Mouse (Mus musculus): Measurements from ENCODE around the gene Spns2. TPM values are rescaled to one million over a fixed set of nuclear protein-coding genes. Genes with fewer than 3 reads are reported as not detected.

Gene Spns2
- polyA plus RNA-seq, 1 experiment from 2014 or later, result 5.7 TPM

GRCm38 (mm10) chr11:72417376-72417775 lies 72.3 kb downstream of the Spns2 start:
- no peaks in the 10 kb centered on the region for H3K36me3 ChIP-seq (ENCODE audit: control insufficient read depth, insufficient read depth)
- no peak overlapping the region for H3K4me3 ChIP-seq (ENCODE audit: low read depth, low read length)
- WGBS (ENCODE audit: insufficient replicate concordance), result 48% methylated on average over 4 of the region's 4 CpGs
- no peaks in the 10 kb centered on the region; the same call in 1 of the 2 replicates for H3K27me3 ChIP-seq (ENCODE audit: control insufficient read depth, insufficient read depth, low read depth, low read length)
- no peak for ATAC-seq (ENCODE audit: low read depth)
- H3K9me3 ChIP-seq (replicated peaks; ENCODE audit: control insufficient read depth, low read length), result no peaks in the 10 kb centered on the region
- H3K4me1 ChIP-seq (ENCODE audit: control insufficient read depth, low read depth, low read length), result peaks cover 19% of the 10 kb centered on the region
- H3K9ac ChIP-seq (ENCODE audit: low read depth, low read length), result no peak overlapping the region
- H3K27ac ChIP-seq (ENCODE audit: low read length), result no peak overlapping the region
- H3K4me2 ChIP-seq (ENCODE audit: low read depth, low read length), result no peak overlapping the region

DNA sequence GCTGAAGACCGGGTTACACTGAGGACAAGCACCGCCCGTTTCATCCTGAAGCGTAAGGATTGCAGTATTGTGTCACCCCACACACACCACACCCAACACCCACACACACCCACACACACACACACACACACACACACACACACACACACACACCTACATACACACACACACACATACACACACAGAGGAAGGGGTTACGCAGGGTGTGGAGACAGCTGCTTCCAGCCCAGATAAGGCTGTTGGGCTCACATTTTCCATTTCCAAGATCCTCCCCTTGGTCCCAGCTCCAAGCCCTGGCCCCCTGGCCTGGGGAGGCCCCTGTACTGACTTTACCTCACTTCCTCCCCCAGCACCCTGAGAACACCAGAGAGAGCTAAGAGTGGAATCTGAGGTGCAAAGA lies 73.0 kb downstream of the Spns2 start:
- Histone ChIP-seq H3K36me3 (ENCODE audit: control insufficient read depth, insufficient read depth) (no peaks in the 10 kb centered on the region), H3K9ac (ENCODE audit: low read depth, low read length) (no peak overlapping the region), H3K4me2 (ENCODE audit: low read depth, low read length) (no peak overlapping the region), H3K4me3 (ENCODE audit: low read depth, low read length) (no peak overlapping the region), H3K27me3 (ENCODE audit: control insufficient read depth, insufficient read depth, low read depth, low read length) (peaks cover 5% of the 10 kb centered on the region), H3K4me1 (ENCODE audit: control insufficient read depth, low read depth, low read length) (peaks cover 23% of the 10 kb centered on the region), H3K9me3 (replicated peaks; ENCODE audit: control insufficient read depth, low read length) (no peaks in the 10 kb centered on the region), H3K27ac (ENCODE audit: low read length) (no peak overlapping the region)
- 55% methylated on average over 5 of the region's 5 CpGs for WGBS (ENCODE audit: insufficient replicate concordance)
- ATAC-seq (ENCODE audit: low read depth), result no peak

DNA sequence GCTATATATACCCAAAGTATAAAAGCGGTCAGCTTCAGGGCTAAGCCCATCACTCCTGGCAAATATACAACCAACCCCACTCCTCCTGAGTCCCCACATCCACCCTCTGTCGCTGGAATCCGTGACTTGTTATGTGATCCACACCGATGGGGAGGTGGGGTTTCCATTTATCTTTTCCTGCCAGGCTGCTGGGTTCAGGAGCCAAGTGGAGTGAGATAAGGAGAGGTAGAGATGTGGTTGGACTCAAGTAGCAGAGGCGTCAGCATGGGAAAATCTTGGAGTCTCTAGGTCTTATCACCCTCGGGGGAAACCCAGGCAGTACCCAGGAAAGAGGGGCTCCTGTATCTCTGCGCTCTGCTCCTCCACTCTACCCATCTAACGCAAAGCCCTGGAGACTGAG lies 74.5 kb downstream of the Spns2 start:
- Histone ChIP-seq H3K27me3 (ENCODE audit: control insufficient read depth, insufficient read depth, low read depth, low read length) (peaks cover 15% of the 10 kb centered on the region), H3K27ac (ENCODE audit: low read length) (no peak overlapping the region), H3K36me3 (ENCODE audit: control insufficient read depth, insufficient read depth) (no peaks in the 10 kb centered on the region), H3K9ac (ENCODE audit: low read depth, low read length) (no peak overlapping the region; the same call in 1 of the 2 replicates), H3K4me1 (ENCODE audit: control insufficient read depth, low read depth, low read length) (peaks cover 30% of the 10 kb centered on the region), H3K9me3 (replicated peaks; ENCODE audit: control insufficient read depth, low read length) (no peaks in the 10 kb centered on the region), H3K4me2 (ENCODE audit: low read depth, low read length) (peak overlapping the region; percentile 2; the same call in 1 of the 2 replicates), H3K4me3 (ENCODE audit: low read depth, low read length) (0 out of 2 replicates have a peak overlapping the region, but pooled peaks have one; percentile 3)
- peak; percentile 63 for ATAC-seq (ENCODE audit: low read depth)
- WGBS (ENCODE audit: insufficient replicate concordance), result 15% methylated on average over 8 of the region's 8 CpGs

GRCm38 (mm10) chr11:72413601-72414190 lies 76.0 kb downstream of the Spns2 start:
- ATAC-seq (ENCODE audit: low read depth), result no peak
- H3K27ac ChIP-seq (ENCODE audit: low read length), result no peak overlapping the region
- peaks cover 15% of the 10 kb centered on the region for H3K27me3 ChIP-seq (ENCODE audit: control insufficient read depth, insufficient read depth, low read depth, low read length)
- H3K9ac ChIP-seq (ENCODE audit: low read depth, low read length), result no peak overlapping the region
- no peaks in the 10 kb centered on the region for H3K36me3 ChIP-seq (ENCODE audit: control insufficient read depth, insufficient read depth)
- H3K4me3 ChIP-seq (ENCODE audit: low read depth, low read length), result no peak overlapping the region
- no peaks in the 10 kb centered on the region for H3K9me3 ChIP-seq (replicated peaks; ENCODE audit: control insufficient read depth, low read length)
- 68% methylated on average over 5 of the region's 5 CpGs for WGBS (ENCODE audit: insufficient replicate concordance)
- H3K4me1 ChIP-seq (ENCODE audit: control insufficient read depth, low read depth, low read length), result peaks cover 30% of the 10 kb centered on the region
- H3K4me2 ChIP-seq (ENCODE audit: low read depth, low read length), result no peak overlapping the region

DNA sequence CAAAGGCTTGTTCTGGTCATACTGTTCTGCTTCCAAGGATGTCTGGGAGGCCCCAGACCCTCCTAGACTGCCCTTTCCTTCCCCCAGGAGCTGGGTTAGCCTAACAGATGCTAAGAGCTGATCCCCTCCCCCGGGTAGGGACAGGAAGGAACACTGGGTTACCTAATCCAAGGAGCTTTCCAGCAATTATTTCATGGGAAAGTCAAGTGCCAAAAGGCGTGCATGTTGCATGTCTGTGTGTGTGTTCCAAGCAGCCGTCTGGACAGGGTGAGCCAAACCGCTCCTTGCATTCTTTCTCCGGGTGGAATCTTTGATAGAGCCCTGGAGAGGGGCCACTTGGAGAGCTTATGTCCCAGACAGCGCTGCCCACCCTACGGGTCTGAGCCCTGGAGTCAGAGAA lies 76.7 kb downstream of the Spns2 start:
- WGBS (ENCODE audit: insufficient replicate concordance), result 69% methylated on average over 7 of the region's 7 CpGs
- Histone ChIP-seq H3K27me3 (ENCODE audit: control insufficient read depth, insufficient read depth, low read depth, low read length) (peaks cover 15% of the 10 kb centered on the region), H3K27ac (ENCODE audit: low read length) (no peak overlapping the region), H3K36me3 (ENCODE audit: control insufficient read depth, insufficient read depth) (no peaks in the 10 kb centered on the region), H3K4me2 (ENCODE audit: low read depth, low read length) (no peak overlapping the region), H3K4me1 (ENCODE audit: control insufficient read depth, low read depth, low read length) (peaks cover 30% of the 10 kb centered on the region), H3K9ac (ENCODE audit: low read depth, low read length) (no peak overlapping the region), H3K4me3 (ENCODE audit: low read depth, low read length) (no peak overlapping the region), H3K9me3 (replicated peaks; ENCODE audit: control insufficient read depth, low read length) (no peaks in the 10 kb centered on the region)
- no peak for ATAC-seq (ENCODE audit: low read depth)

DNA sequence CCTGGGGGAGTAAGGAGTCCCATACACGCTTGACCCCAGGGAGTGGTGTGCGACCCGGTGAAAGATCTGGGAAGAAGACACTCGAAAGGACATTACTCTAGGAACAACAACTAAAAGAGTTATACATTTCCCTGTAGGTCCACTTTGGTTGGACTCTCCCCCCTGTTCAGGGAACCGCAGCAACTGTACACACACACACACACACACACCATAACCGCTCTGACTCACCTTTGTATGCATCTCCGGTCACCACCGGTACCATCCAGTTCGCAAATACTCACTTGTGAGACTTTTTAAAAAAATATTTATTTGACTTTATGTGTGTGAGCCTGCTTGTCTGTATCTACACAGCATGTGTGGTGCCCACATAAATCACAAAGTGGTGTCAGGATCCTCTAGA lies 77.8 kb downstream of the Spns2 start:
- no peak overlapping the region for H3K9ac ChIP-seq (ENCODE audit: low read depth, low read length)
- no peaks in the 10 kb centered on the region for H3K36me3 ChIP-seq (ENCODE audit: control insufficient read depth, insufficient read depth)
- H3K4me3 ChIP-seq (ENCODE audit: low read depth, low read length), result peak overlapping the region; percentile 66
- peak overlapping the region; percentile 95 for H3K4me2 ChIP-seq (ENCODE audit: low read depth, low read length)
- peaks cover 30% of the 10 kb centered on the region for H3K4me1 ChIP-seq (ENCODE audit: control insufficient read depth, low read depth, low read length)
- H3K27me3 ChIP-seq (ENCODE audit: control insufficient read depth, insufficient read depth, low read depth, low read length), result peaks cover 15% of the 10 kb centered on the region
- no peak overlapping the region for H3K27ac ChIP-seq (ENCODE audit: low read length)
- no peaks in the 10 kb centered on the region for H3K9me3 ChIP-seq (replicated peaks; ENCODE audit: control insufficient read depth, low read length)
- 33% methylated on average over 9 of the region's 9 CpGs for WGBS (ENCODE audit: insufficient replicate concordance)
- ATAC-seq (ENCODE audit: low read depth), result no peak

DNA sequence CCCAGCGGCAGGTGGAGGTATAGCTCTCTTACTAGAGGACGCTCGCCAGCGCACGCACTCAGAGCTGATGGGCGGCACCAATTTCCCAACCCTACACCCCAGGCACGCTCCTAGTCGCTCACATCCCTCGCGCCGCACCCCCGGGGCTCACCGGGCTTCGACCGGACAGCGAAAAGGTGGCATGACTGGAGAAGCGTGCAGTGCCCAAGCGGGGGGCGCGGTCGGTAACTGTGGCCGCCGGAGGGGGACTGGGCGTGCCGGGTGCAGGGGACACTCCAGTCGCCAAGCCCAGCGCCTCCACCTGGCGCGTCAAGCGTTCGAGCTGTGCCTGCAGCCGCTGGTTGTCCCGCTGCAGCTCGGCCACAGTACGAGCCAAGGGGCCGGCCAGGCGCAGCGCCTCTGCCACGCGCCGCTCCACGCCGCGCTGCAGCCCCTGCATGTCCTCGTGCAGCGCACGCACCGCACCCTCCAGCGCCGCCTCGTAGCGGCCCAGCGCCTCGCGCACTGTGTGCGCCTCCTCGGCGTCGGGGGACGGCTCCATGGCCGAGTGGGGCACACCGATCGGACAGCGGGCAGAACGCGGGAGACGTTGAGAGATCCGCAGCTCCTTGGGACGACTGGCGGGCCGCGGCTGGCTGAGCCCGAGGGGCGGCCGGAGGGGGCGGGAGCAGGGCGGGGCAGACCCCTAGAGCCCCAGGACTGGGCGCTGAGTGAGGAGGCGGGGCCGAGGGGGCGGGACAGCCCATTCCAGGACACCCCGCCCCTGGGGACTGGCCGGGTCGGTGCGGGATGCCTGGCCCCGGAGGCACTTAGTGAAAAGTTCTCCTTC lies 78.4 kb downstream of the Spns2 start, which contains the start of gene Smtnl2:
Smtnl2 (minus strand) TSS at position 621 of the 829 bp plus-strand sequence.
- Histone ChIP-seq H3K4me1 (ENCODE audit: control insufficient read depth, low read depth, low read length) (peaks cover 30% of the 10 kb centered on the region), H3K4me3 (ENCODE audit: low read depth, low read length) (peak within 1 kb of the TSS; percentile 66), H3K4me2 (ENCODE audit: low read depth, low read length) (peak within 1 kb of the TSS; percentile 95), H3K9ac (ENCODE audit: low read depth, low read length) (peak within 1 kb of the TSS; percentile 61), H3K9me3 (replicated peaks; ENCODE audit: control insufficient read depth, low read length) (no peaks in the 10 kb centered on the region), H3K36me3 (ENCODE audit: control insufficient read depth, insufficient read depth) (no peaks in the 10 kb centered on the region), H3K27ac (ENCODE audit: low read length) (no peak within 1 kb of the TSS; the same call in 1 of the 2 replicates), H3K27me3 (ENCODE audit: control insufficient read depth, insufficient read depth, low read depth, low read length) (peaks cover 15% of the 10 kb centered on the region)
- ATAC-seq (ENCODE audit: low read depth), result peak; percentile 86
- WGBS (ENCODE audit: insufficient replicate concordance), result under 1% methylated on average over 72 of the region's 86 CpGs

GRCm38 (mm10) chr11:72410521-72411092 lies 79.1 kb downstream of the Spns2 start:
- Histone ChIP-seq H3K9me3 (replicated peaks; ENCODE audit: control insufficient read depth, low read length) (no peaks in the 10 kb centered on the region), H3K36me3 (ENCODE audit: control insufficient read depth, insufficient read depth) (no peaks in the 10 kb centered on the region), H3K27me3 (ENCODE audit: control insufficient read depth, insufficient read depth, low read depth, low read length) (peaks cover 15% of the 10 kb centered on the region), H3K9ac (ENCODE audit: low read depth, low read length) (no peak overlapping the region; the same call in 1 of the 2 replicates), H3K27ac (ENCODE audit: low read length) (no peak overlapping the region), H3K4me1 (ENCODE audit: control insufficient read depth, low read depth, low read length) (peaks cover 25% of the 10 kb centered on the region), H3K4me2 (ENCODE audit: low read depth, low read length) (peak overlapping the region; percentile 95), H3K4me3 (ENCODE audit: low read depth, low read length) (peak overlapping the region; percentile 66)
- 2% methylated on average over 25 of the region's 25 CpGs for WGBS (ENCODE audit: insufficient replicate concordance)
- 0 out of 2 replicates have a peak, but pooled peaks have one; percentile 16 for ATAC-seq (ENCODE audit: low read depth)
